Mouse (Mus musculus): ENCODE measurements around the gene Poc1b. TPM values are rescaled to one million over a fixed set of nuclear protein-coding genes. Genes with fewer than 3 reads are reported as not detected.

Poc1b gene
- polyA plus RNA-seq, 1 experiment: 7.3 TPM

DNA sequence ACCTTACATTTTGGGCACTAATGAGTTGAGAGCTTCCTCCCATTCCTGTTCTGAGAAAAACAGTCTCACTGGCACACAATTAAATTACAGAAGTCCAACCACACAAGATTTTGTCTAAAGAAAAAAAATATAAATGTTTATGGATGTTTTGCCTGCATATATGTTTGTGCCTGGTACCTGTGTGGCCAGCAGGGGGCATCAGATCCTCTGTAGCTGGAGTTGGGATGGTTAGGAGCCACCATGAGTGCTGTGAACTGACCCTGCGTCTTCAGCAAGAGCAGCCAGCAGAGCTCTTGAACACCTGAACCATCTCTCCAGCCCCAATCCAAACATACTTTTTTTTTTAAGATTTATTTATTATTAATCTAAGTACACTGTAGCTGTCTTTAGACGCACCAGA lies 71.3 kb downstream of the Poc1b start:
- no peak for DNase-seq
- Histone ChIP-seq H3K4me3 (replicated peaks; ENCODE audit: extremely low read depth, low read depth, low read length) (no peak overlapping the region), H3K4me1 (ENCODE audit: control insufficient read depth, insufficient read depth, low read length) (peaks cover under 1% of the 10 kb centered on the region; the same call in 1 of the 2 replicates)
- TF ChIP-seq POLR2A (IDR thresholded peaks at IDR 0.05; ENCODE audit: borderline replicate concordance, extremely low read depth, low read depth, low read length) (no peak), CTCF (IDR thresholded peaks at IDR 0.05; ENCODE audit: insufficient read depth, low read length) (no peak)
- 91% methylated on average over 2 of the region's 2 CpGs for WGBS

DNA sequence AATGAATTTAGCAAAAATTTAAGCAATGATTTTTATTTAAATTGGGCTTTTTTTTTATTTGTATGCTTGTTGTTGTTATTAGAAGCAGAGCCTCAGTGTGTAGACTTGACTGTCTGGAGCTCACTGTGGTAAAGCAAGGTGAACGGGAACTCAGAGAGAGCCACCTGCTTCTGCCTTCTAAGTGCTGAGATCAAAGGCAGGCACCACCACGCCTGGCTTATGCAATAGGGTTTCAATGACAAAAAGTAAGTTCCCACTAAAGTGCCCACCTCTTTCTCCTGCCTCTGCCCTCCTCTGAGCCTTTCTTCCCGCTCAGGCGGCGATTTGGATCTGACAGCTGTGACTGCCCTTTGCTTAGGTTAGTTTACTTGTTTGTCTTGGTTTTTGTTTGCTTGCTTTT lies 72.3 kb downstream of the Poc1b start:
- DNase-seq: no peak
- no peaks in the 10 kb centered on the region for H3K4me1 ChIP-seq (ENCODE audit: control insufficient read depth, insufficient read depth, low read length)
- TF ChIP-seq CTCF (IDR thresholded peaks at IDR 0.05; ENCODE audit: insufficient read depth, low read length) (no peak), POLR2A (IDR thresholded peaks at IDR 0.05; ENCODE audit: borderline replicate concordance, extremely low read depth, low read depth, low read length) (no peak)
- no peak overlapping the region for H3K4me3 ChIP-seq (replicated peaks; ENCODE audit: extremely low read depth, low read depth, low read length)
- 96% methylated on average over 5 of the region's 5 CpGs for WGBS

DNA sequence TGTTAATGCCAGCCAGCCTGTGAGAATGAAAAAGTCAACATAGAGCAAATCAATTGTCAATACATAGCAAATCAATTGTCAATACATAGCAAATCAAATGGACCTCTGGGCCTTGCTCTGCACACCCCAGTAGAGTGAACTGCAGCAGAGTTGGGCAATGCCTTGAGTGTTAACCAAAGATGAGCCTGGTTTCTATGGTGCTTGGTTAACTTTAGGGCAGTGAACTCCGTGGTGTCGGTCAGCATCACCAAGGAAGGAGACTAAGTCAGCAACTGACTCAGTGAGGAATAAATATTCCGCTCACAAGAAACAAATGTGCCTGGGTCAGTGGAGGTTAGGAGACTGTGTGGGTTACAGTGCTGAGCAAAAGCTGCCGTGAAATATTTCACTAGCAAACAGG lies 72.7 kb downstream of the Poc1b start:
- TF ChIP-seq POLR2A (IDR thresholded peaks at IDR 0.05; ENCODE audit: borderline replicate concordance, extremely low read depth, low read depth, low read length): no peak
- no peak for TF ChIP-seq CTCF (IDR thresholded peaks at IDR 0.05; ENCODE audit: insufficient read depth, low read length)
- no peak overlapping the region for H3K4me3 ChIP-seq (replicated peaks; ENCODE audit: extremely low read depth, low read depth, low read length)
- 80% methylated on average over 4 of the region's 4 CpGs for WGBS
- no peaks in the 10 kb centered on the region for H3K4me1 ChIP-seq (ENCODE audit: control insufficient read depth, insufficient read depth, low read length)
- no peak for DNase-seq

DNA sequence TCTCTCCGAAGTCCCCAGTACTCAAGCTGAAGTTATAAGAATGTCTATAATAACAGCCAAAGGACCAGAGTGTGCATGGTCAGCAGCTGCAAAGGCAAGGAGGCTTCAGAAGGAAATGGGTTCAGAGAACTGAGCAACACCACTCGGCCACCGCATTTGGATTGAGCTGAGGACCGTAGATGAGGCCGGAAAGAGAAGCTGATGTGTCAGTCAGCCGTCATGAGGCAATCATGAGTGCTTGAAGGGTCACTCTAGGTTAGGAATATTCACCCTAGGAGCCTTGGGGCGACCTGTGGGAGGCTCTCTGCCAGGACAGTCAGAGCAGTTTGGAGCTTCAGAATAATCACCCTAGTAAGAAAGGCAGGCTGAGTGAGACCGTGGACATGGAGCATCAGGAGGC lies 74.7 kb downstream of the Poc1b start:
- H3K4me1 ChIP-seq (ENCODE audit: control insufficient read depth, insufficient read depth, low read length): 0 out of 2 replicates have a peak, but pooled peaks cover 2% of the 10 kb centered on the region
- 76% methylated on average over 8 of the region's 8 CpGs for WGBS
- H3K4me3 ChIP-seq (replicated peaks; ENCODE audit: extremely low read depth, low read depth, low read length): no peak overlapping the region
- no peak for DNase-seq
- TF ChIP-seq CTCF (IDR thresholded peaks at IDR 0.05; ENCODE audit: insufficient read depth, low read length) (no peak), POLR2A (IDR thresholded peaks at IDR 0.05; ENCODE audit: borderline replicate concordance, extremely low read depth, low read depth, low read length) (no peak)

DNA sequence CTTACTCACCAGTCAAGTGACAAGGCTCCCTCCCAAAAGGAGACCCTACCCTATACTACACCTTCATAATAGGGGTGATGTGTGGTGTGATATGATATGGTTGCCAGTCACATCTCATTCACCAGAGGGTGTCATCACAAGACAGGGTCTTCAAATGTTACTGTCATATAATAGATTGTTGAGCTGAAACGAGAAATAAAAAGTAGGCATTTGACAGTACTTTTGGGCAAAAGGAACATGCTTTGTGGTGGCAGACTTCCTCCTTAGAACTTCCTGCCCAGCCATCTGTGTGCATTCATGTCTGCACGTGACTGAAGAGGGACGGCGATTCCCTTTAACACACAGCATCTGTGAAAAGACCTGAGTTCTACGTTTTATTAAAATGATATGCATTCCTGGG lies 75.3 kb downstream of the Poc1b start:
- Histone ChIP-seq H3K4me1 (ENCODE audit: control insufficient read depth, insufficient read depth, low read length) (0 out of 2 replicates have a peak, but pooled peaks cover 2% of the 10 kb centered on the region), H3K4me3 (replicated peaks; ENCODE audit: extremely low read depth, low read depth, low read length) (no peak overlapping the region)
- 63% methylated on average over 5 of the region's 5 CpGs for WGBS
- DNase-seq: no peak
- TF ChIP-seq CTCF (IDR thresholded peaks at IDR 0.05; ENCODE audit: insufficient read depth, low read length): no peak
- TF ChIP-seq POLR2A (IDR thresholded peaks at IDR 0.05; ENCODE audit: borderline replicate concordance, extremely low read depth, low read depth, low read length): no peak

DNA sequence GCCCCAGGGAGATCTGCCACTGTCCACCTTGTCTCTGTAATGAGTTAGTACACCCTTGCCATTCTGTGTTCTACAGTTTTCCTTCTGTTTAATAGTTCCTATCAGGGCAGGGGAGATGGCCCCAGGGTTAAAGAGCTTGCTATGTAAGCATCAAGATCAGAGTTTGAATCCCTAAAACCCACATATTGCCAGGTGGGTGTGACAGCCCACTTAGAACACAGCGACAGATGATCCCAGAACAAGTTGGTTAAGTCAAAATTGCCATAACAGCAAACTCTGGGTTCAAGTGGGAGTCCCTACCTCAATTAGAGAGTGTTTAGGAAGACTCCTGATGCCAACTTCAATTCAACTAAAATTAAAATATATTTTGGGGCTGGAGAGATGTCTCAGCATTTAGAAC lies 81.3 kb downstream of the Poc1b start:
- 97% methylated on average over 1 of the region's 1 CpGs for WGBS
- Histone ChIP-seq H3K4me3 (replicated peaks; ENCODE audit: extremely low read depth, low read depth, low read length) (no peak overlapping the region), H3K4me1 (ENCODE audit: control insufficient read depth, insufficient read depth, low read length) (0 out of 2 replicates have a peak, but pooled peaks cover 2% of the 10 kb centered on the region)
- no peak for DNase-seq
- TF ChIP-seq CTCF (IDR thresholded peaks at IDR 0.05; ENCODE audit: insufficient read depth, low read length) (no peak), POLR2A (IDR thresholded peaks at IDR 0.05; ENCODE audit: borderline replicate concordance, extremely low read depth, low read depth, low read length) (no peak)

DNA sequence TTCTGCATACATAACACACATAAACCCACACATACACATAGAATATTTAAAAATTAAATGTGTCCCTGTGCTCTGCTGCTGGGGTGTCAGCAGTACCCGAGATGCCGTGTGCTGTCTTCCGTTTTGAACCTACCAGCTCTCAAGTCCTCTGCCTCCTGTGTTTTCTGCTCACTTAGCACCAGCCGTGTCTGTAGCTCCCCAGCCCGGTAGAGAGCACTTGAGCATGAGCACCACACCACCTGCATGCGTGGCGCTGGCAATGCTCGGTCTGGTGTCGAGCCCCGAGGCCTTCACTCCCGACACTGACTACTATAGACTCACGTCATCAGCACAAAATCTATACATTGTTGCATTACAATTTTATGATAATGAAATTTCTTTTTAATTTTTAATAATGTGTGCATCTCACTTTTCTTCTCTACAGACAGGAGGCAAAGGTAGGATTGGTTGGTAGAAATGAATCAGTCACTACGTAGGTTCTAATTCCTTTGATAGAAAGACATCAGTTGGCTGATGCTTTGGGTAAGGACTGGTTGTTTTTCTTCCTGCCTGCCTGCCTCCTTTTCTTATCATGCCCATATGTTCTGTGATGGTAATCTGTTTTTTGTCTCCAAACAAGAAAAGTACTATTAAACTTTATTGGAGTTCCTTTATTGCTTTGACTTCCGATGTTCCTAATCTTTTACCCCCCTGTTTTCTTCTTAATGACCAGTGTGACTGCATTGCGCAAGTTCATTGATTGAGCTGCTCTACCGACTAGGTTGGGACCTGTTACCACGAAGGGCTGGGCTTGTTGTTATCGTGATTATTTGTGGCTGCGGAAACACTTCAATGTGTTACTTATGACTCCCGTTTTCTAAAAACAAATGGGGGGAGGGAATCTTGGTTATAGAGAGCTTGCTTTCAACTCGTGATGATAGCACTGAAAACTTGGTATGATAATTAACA lies 82.1 kb downstream of the Poc1b start:
- Histone ChIP-seq H3K4me1 (ENCODE audit: control insufficient read depth, insufficient read depth, low read length) (0 out of 2 replicates have a peak, but pooled peaks cover 2% of the 10 kb centered on the region), H3K4me3 (replicated peaks; ENCODE audit: extremely low read depth, low read depth, low read length) (no peak overlapping the region)
- no peak for DNase-seq
- no peak for TF ChIP-seq CTCF (IDR thresholded peaks at IDR 0.05; ENCODE audit: insufficient read depth, low read length)
- no peak for TF ChIP-seq POLR2A (IDR thresholded peaks at IDR 0.05; ENCODE audit: borderline replicate concordance, extremely low read depth, low read depth, low read length)
- WGBS: 90% methylated on average over 21 of the region's 21 CpGs

DNA sequence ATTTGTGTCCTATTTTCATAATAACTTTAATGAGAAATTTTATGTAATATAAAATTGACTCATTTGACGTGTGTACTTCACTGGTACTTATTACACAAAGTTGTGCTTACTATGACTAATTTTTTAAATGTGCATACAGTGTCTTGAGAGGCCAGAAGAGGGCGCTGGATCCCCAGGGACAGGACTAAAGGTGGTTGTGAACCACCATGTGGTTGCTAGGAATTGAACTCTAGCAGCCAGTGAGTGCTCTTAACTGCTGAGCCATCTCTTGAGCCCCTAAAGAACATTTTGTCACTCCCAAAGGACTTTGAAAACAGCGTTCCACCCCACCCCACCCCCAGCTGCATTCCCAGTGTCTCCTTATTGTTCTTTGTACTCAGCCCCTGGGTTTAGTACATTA lies 84.0 kb downstream of the Poc1b start:
- 46% methylated on average over 3 of the region's 3 CpGs for WGBS
- H3K4me1 ChIP-seq (ENCODE audit: control insufficient read depth, insufficient read depth, low read length): 0 out of 2 replicates have a peak, but pooled peaks cover 2% of the 10 kb centered on the region
- DNase-seq: peak; percentile 64
- peak; percentile 67 for TF ChIP-seq CTCF (IDR thresholded peaks at IDR 0.05; ENCODE audit: insufficient read depth, low read length)
- no peak for TF ChIP-seq POLR2A (IDR thresholded peaks at IDR 0.05; ENCODE audit: borderline replicate concordance, extremely low read depth, low read depth, low read length)
- H3K4me3 ChIP-seq (replicated peaks; ENCODE audit: extremely low read depth, low read depth, low read length): no peak overlapping the region

DNA sequence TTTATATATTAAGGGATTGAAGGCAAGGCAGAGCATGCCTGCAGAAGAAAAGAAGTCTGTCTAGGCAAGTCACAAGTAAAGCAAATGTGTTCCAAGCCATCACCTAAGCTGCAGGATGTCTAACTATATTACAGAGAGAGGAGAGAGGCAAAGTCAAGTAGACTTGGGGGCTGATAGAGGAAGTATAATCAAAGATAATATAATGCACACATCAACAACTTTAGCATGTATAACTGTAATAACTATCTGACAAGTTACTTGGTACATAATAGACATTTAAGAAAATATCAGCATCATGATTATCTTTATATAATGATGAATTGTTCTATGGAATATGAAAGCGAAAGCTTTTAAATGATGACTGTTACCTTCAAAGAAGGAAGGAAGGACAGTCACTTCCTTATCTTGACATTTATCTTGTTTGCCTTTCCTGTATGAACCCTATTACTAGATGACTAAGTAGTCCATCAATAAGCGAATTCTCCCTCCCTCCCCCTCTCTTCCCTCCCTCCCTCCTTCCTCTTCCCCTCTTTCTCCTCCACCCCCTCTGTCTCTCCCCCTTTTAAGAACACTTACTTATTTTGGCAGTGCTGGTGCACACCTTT lies 87.7 kb downstream of the Poc1b start:
- no peak for TF ChIP-seq POLR2A (IDR thresholded peaks at IDR 0.05; ENCODE audit: borderline replicate concordance, extremely low read depth, low read depth, low read length)
- no peak for TF ChIP-seq CTCF (IDR thresholded peaks at IDR 0.05; ENCODE audit: insufficient read depth, low read length)
- 41% methylated on average over 2 of the region's 2 CpGs for WGBS
- H3K4me1 ChIP-seq (ENCODE audit: control insufficient read depth, insufficient read depth, low read length): no peaks in the 10 kb centered on the region

More for the DNA sequence above, 87.7 kb downstream of the Poc1b start:
- DNase-seq: no peak
- no peak overlapping the region for H3K4me3 ChIP-seq (replicated peaks; ENCODE audit: extremely low read depth, low read depth, low read length)

All from lung, adult 2 months (tissue).